Mouse (Mus musculus): ENCODE data around the gene Lrrfip1.

DNA sequence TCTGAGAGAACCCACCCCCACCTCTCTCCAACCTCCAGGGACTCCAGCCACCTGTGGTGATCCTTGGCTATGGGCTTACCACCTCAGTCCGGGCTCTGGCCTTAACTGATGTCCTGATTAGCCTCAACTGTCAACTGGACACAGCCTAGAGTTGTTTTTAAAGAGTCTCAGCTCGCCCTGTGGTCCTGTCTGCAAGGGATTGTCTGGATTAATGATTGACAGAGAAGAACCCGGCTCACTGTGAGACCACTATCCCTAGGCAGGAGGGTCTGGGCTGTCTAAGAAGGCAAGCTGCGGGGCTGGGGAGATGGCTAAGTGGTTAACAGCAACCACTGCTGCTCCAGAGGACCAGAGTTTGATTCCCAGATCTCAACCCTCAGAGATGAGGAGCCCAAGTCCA is 36.0 kb upstream of the Lrrfip1 start:
- TF ChIP-seq MAFK (IDR thresholded peaks at IDR 0.05; ENCODE audit: insufficient read depth, low read depth, low read length) (no peak), CHD2 (IDR thresholded peaks at IDR 0.05; ENCODE audit: low read depth, low read length) (no peak)

Measured in ES-E14 (cell line).